Mouse (Mus musculus) brain, embryonic 14.5 days (tissue): ENCODE data around the gene Matn1. TPM values are rescaled to one million over a fixed set of nuclear protein-coding genes. Genes with fewer than 3 reads are reported as not detected.

Source experiments
- DNase-seq: peaks from one replicate; pipeline ENCODE4 v3.0.0-alpha.2; 2011; ENCODE audit warnings: low read depth
- CTCF ChIP-seq: fragments of 200-500 bp; IDR thresholded peaks from 2 replicates; pipeline ENCODE4 v1.5.1; 2012; ENCODE audit warnings: inconsistent platforms, mild to moderate bottlenecking, moderate library complexity, borderline replicate concordance; ENCODE audit not compliant: insufficient read depth, insufficient read length; ENCODE audit errors: extremely low read depth
- POLR2A ChIP-seq: fragments of 200-500 bp; IDR thresholded peaks from 2 replicates; pipeline ENCODE4 v1.6.1; 2012; ENCODE audit warnings: mild to moderate bottlenecking, inconsistent platforms, borderline replicate concordance; ENCODE audit not compliant: poor library complexity, insufficient read depth, insufficient read length, severe bottlenecking; ENCODE audit errors: extremely low read depth
- polyA plus RNA-seq: library from polyadenylated mRNA; depleted of rRNA; stranded (reverse); fragments of >200 nt; gene quantifications from 2 replicates; pipeline ENCODE4 v1.2.3, GENCODE M21; 2012

The Matn1 gene
- polyA plus RNA-seq, 1 experiment, result 0.29 TPM

- DNase-seq, result no peak
- no peak for TF ChIP-seq POLR2A
- TF ChIP-seq CTCF, result no peak
Measured at GRCm38 (mm10) chr4:130908133-130908532, 36.1 kb upstream of the Matn1 start.

DNA sequence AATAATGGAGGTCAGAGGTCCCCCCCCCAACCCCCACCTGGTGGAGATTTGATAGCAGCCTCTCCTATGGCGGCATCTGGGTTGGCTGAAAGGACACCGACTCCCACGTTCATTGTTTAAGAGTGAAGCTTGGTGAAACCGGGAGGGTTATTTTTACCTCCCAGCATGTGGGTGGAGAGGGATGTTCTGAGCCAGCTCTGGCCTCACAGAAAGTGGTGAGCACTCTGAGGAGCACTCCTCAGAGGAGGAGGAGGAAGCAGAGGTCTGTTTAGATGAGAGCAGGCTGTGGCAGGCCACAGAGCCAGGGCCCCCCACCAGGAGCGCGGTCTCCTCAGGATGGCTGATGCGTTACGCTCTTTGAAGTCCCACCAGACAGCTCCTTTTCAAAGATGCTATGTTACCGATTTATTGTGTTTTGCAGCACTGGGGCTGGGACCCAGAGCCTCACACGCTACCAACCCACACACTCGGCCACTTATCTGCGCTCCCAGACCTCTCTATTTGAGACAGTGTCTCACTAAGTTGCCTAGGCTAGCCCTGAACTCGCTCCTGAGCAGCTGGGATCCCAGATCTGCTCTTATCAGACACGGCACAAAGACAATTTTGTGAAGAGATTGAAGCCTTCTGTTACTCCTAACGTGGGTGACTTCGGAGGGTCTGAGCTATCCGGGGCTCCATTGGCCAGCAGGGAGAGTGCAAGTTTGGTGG lies 34.9 kb upstream of the Matn1 start:
- no peak for TF ChIP-seq POLR2A
- no peak for TF ChIP-seq CTCF
- no peak for DNase-seq

GRCm38 (mm10) chr4:130910666-130911065 lies 33.5 kb upstream of the Matn1 start:
- DNase-seq, result no peak
- TF ChIP-seq CTCF, result no peak
- no peak for TF ChIP-seq POLR2A

- TF ChIP-seq POLR2A (no peak), CTCF (no peak)
- DNase-seq, result no peak
Measured at GRCm38 (mm10) chr4:130912626-130913025, 31.6 kb upstream of the Matn1 start.

GRCm38 (mm10) chr4:130913077-130913476 lies 31.1 kb upstream of the Matn1 start, which contains the start of gene Laptm5:
Gene Laptm5 (plus strand): TSS chr4:130913125.
- DNase-seq, result no peak
- TF ChIP-seq CTCF (no peak), POLR2A (no peak)

DNA sequence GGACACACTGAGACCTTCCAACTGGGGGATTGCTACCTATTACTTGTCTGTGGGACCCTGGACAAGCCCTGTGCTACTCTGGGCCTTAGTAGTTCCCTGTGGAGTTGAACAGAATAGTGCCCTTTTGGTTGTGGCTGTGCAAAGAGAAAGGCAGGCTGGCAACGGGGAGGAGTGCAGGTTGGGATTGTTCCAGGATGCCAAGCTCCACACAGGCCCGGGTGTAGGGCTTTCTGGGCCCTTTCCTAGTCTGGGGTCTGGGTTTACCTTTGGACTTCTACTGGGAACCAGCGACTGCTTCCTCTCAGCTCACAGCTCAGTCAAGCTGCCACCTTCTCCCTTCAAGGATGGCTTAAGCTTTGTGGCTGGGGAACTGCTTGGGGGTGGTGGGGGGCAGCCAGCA lies 30.7 kb upstream of the Matn1 start:
- TF ChIP-seq CTCF (no peak), POLR2A (no peak)
- DNase-seq, result no peak

DNA sequence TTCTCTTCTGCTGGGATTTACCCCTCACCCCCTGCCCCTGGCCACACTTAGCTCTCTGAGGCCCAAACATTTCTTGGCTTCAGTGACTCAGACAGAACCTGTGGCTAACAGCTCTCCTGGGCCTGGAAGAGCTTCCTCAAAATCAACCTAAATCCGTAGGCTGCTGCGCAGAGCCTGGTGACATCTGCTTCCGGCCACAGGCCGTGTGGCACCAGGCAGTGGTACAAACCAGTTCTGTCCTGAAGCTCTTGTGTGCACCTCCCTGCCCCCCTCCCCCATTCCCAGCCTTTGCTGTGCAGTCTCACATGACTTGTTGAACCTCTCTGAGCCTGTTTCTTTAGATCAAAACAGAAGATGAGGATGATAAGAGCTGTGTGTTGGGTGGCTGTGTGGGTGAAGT lies 30.2 kb upstream of the Matn1 start:
- no peak for TF ChIP-seq POLR2A
- no peak for TF ChIP-seq CTCF
- no peak for DNase-seq

GRCm38 (mm10) chr4:130914527-130914926 lies 29.7 kb upstream of the Matn1 start:
- DNase-seq, result no peak
- no peak for TF ChIP-seq POLR2A
- no peak for TF ChIP-seq CTCF

GRCm38 (mm10) chr4:130915006-130915667 lies 29.0 kb upstream of the Matn1 start:
- TF ChIP-seq CTCF, result no peak
- no peak for TF ChIP-seq POLR2A
- no peak for DNase-seq

DNA sequence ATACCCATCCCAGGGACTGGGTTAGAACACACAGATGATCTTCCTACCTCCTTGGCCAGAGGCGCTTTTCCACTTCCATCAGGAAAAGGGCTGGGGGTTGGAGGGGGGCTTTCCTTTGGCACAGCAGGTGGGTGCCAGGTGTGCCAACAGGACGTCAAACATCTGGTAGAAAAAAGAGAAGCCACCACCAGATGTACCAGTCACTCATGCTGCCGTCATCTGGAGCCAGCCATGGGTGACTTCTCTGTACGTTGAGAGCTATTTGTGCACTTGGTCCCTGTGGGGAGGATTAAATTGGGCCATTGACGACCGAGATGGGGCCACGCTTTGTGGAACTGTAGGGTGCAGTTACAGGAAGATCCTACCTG lies 28.5 kb upstream of the Matn1 start:
- DNase-seq, result no peak
- no peak for TF ChIP-seq CTCF
- no peak for TF ChIP-seq POLR2A

GRCm38 (mm10) chr4:130916639-130917038 lies 27.5 kb upstream of the Matn1 start:
- TF ChIP-seq CTCF (no peak), POLR2A (no peak)
- no peak for DNase-seq

GRCm38 (mm10) chr4:130917564-130917963 lies 26.6 kb upstream of the Matn1 start:
- TF ChIP-seq POLR2A (no peak), CTCF (no peak)
- DNase-seq, result no peak

DNA sequence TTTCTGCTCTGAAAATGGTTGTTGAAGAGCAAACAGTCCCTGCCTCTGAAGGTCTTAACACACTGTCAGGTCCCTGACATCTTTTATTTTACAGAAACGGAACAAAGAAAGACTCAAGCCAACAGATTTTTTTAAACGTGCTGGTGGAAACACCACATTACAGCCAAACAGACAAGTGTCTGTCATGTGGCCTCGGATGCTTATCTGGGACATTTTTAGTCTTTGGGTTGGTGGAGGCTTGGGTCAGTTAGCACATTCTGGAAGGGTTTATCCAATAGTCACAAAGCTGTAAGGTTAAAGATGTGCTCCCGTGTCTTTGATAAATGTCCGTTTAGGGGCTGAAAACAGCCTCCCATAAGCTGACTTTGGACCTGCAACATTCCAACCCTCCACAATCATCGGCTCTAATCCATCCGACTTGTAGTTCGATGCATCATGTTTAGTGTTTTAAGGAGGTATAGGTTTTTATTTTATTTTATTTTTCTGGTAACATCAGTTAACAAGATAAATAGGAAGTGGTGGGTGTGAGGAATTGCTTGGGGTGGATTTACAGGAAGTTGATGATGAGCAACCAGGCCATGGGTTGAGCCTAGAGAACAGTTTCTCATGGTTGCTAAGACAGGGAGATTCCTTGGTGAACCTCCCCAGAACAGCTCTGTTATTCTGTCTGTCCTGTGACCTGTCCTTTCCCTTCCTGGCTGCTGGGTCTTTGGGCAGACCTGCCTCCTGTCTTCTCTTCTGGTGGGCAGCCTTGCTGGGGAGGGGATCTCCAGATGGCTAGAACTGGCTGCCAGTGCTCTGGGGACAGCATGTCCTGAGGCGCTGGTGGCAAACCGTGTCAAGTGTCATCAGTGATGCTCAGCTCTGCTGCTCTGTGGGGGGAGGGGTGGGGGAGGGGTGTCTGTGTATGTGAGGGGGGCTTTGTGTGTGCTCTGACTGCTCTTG lies 25.1 kb upstream of the Matn1 start:
- no peak for TF ChIP-seq CTCF
- no peak for TF ChIP-seq POLR2A
- no peak for DNase-seq
